Mouse (Mus musculus): Measurements from ENCODE around the gene Celf2. TPM values are rescaled to one million over a fixed set of nuclear protein-coding genes. Genes with fewer than 3 reads are reported as not detected.

Gene Celf2
- total RNA-seq, 2 experiments from 2014 or later = 67.2 to 76.9 TPM

- DNase-seq = peak; percentile 72
These were observed 783.3 kb downstream of the Celf2 start for GRCm38 (mm10) chr2:6726071-6726470.

- DNase-seq = no peak
These were observed 785.8 kb downstream of the Celf2 start for GRCm38 (mm10) chr2:6723602-6724001.

DNA sequence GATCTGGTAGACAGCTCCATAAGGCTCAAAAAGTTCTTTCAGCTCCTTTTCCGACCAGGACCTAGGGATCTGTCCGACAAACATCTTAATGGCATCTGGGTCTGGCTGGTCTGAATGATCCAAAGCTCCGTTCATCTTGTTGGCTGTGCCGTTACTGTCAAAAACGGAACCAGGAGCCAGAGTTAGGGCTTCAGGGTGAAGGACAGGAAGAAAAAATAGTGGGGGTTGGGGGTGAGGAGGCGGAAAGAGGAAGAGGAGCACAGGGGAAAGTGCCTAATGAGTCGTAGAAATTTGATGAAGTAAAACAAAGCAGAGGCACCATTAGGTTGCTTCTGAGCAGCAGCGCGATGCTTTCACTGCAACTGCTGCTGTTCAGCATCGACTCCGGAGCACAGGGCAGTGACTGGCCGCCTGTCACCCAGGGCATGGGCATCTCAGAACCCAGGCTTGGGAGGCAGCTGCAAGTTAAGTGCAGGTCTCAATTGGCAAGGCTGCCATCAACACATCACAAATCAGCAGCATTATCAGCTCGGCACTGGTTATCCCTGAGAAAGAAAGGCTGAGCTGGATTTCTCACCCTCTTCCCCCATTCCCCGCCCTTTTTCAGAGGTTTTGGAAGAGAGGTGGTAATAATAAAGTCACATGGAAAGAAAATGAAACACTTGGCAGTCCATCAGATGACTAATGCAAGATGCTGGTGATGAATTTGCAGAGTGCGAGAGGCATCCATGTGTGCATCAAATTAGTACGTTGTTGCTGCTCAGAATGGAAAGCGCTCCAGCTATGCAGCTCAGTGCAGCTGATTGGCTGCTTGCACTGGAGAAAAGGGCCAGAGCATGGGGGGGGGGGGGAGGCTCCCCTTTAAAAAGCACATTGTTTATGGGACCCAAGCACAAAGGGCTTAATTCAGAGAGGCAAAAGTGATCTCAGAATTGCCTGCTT, 787.6 kb downstream of the Celf2 start:
- DNase-seq = no peak

- DNase-seq = no peak
These were observed 788.5 kb downstream of the Celf2 start for GRCm38 (mm10) chr2:6720753-6721459.

GRCm38 (mm10) chr2:6718864-6719263, 790.5 kb downstream of the Celf2 start:
- DNase-seq = no peak

- no peak for DNase-seq
These were observed 791.4 kb downstream of the Celf2 start for GRCm38 (mm10) chr2:6717953-6718352.

GRCm38 (mm10) chr2:6715562-6715961, 793.8 kb downstream of the Celf2 start:
- DNase-seq = no peak

GRCm38 (mm10) chr2:6713529-6713928, 795.8 kb downstream of the Celf2 start:
- DNase-seq = no peak

GRCm38 (mm10) chr2:6710687-6711430, 798.5 kb downstream of the Celf2 start:
- no peak for DNase-seq

- no peak for DNase-seq
These were observed 801.3 kb downstream of the Celf2 start for GRCm38 (mm10) chr2:6707959-6708519.

GRCm38 (mm10) chr2:6707276-6707675, 802.1 kb downstream of the Celf2 start:
- no peak for DNase-seq

DNA sequence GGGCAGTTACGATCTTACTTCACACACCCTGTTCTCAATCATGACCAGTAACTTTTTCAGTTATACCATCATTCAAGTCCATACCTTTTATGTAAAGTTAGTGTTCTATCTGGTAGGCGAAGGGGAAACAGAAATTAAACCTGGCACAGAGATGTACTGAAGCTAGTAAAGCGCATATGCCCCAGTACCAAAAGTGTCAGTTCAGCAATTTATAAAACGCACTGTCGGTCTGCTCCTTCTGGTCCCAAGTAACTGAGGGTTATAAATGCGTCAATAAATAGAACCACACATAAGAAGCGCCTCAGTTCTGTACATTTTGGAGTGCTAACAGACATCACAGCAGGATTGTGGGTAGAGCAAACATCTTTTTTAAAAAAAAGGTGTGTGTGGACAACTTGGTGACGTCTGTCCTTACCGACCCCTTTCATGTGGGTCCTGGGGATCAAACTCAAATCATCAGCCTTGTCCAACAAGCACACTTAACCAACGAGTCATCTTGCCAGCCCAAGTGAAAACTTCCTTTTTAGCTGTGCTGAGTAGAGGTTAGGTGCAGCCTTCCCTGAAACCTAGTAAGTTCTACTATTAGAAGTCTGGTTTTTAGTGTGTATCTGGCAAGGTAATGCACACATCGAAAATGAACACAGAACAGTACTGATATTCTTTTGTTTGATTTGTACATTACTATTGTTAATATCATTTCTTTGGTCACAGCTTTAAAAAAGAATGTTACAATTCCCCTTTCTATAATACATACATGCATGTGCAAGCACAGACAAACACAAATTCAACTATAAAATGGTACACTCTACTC, 803.2 kb downstream of the Celf2 start:
- DNase-seq = no peak

GRCm38 (mm10) chr2:6705475-6705874, 803.9 kb downstream of the Celf2 start:
- DNase-seq = no peak

GRCm38 (mm10) chr2:6704804-6705203, 804.6 kb downstream of the Celf2 start:
- no peak for DNase-seq

DNA sequence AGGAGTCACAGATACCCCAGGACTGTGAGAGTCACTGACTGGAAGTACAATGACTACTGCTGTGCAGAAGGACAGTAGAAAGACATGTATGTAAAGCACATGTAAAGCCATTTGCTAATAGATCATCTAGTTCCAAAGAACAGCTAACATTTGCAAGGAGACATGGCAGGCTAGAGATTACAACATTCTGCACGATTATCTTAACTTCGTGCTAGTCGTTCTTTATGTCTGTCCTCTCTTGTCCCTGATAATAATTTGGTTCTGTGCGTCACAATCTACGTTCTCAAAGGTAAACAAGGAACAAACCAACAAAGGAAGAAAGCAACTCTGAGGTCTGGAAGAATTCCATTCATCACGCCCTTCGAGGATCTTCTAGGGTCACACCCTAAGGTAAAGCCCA, 805.0 kb downstream of the Celf2 start:
- no peak for DNase-seq

DNA sequence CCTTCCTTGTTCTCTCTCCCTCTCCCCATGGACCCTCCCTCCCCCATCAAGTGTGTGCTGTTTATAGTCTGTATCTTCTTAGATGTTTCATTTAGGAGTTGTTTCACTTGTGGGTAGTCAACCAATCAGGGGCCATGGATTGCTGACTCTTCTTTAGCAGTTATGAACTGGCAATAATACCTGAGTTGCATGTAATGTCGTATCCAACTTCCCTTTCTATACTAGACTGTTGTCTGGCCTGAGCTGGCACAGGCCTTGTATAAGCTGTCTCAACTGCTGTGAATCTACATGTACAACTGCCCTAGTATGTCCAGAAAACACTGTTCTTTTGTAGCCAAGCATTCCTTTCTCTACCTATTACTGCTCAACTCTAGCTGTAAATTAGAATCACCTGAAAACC, 813.0 kb downstream of the Celf2 start:
- DNase-seq = no peak

GRCm38 (mm10) chr2:6695353-6695951, 813.9 kb downstream of the Celf2 start:
- DNase-seq = no peak

- DNase-seq = no peak
These were observed 819.7 kb downstream of the Celf2 start for GRCm38 (mm10) chr2:6689689-6690088.

DNA sequence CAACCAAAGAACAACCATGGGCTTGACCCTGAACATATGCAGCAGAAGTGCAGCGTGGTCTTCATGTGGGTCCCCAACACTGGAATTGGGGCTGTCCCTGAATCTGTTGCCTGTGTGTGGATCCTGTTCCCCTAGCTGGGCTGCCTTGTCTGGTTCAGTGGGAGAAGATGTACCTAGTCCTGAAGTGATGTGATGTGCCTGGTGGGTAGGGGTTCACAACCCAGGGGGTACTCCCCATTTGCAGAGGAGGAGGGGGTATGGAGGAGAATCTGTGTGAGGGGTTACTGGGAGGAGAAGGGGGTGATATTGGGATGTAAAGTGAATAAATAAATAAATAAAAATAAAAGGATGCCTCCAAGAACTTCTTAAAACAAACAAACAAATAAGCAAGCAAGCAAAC, 831.1 kb downstream of the Celf2 start:
- no peak for DNase-seq

- DNase-seq = no peak
These were observed 831.9 kb downstream of the Celf2 start for GRCm38 (mm10) chr2:6677457-6677856.

DNA sequence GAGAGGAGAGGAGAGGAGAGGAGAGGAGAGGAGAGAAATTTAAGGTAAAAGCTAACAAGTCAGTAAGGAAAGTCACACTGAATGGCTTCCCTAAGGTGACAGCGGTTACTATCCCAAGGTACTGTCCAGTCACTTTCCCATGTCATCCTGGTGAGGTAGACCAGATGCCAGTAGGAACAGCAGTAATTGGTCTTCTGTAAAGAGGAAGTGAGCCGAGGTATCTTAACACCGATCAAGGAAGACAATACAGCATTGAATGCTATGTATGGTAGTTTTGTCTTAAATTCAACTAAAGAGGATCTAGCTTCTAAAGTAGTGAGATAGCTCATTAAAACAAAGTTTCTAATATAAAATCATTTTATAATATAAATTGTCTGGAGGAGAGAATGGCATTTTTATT, 835.0 kb downstream of the Celf2 start:
- no peak for DNase-seq

Data from adrenal gland, postnatal 10 days (tissue).